Comparison of ENCODE assay signal across 9 mouse cellular contexts in the genomic region with DNA sequence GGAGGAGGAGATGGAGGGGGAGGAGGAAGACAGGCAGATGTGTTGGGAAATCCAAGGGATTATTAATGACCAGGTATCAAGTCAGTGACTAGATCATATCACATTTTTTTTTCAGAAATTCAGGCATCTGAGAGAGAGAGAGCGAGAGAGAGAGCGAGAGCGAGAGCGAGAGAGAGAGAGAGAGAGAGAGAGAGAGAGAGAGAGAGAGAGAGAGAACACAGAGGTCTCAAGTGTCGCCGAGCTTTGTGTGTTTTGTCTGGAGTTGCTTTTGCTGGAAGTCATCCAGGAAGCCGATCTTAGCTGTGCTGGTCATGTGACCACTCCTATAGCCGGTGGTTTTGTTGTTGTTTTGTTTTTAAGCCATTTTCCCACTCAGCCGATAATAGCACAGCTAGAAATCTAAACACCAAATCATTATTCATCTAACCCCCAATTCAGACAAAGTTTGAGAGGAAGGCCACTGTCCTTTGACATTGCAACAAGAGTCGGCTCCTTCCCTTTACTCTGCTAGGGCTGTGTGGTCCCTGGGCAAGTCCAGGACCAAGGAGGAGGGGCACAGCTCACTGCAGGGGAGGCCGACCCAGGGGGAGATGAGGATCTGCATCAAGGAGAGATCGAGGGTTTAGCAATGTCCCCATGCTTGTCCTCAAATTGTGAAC.
DNase-seq lines count a peak whose midpoint lies in the region; ATAC-seq and TF ChIP-seq lines count a peak whose summit lies in the region.
"Had no signal": no experiment of that assay in that cellular context is flagged by ENCODE, and none has a peak within 500 bp of the region (broad histone marks: within the 10 kb centered on the region; RNA-seq: fewer than 3 reads in every experiment).

No protein-coding gene starts in this region.

- peak overlapping the region; percentile 64 for H3K4me2 ChIP-seq in heart, embryonic 13.5 days
- peak overlapping the region; percentile 30; the same call in 1 of the 2 replicates for H3K4me2 ChIP-seq in limb, embryonic 14.5 days (replicated peaks; ENCODE audit: low read depth, low read length, severe bottlenecking)
- peak overlapping the region; percentile 7; the same call in 1 of the 2 replicates for H3K4me2 ChIP-seq in neural tube, embryonic 14.5 days (ENCODE audit: low read depth, low read length)

- WGBS in heart, embryonic 13.5 days = 10% methylated on average over 9 of the region's 12 CpGs
- WGBS in limb, embryonic 14.5 days = 21% methylated on average over 12 of the region's 12 CpGs
- WGBS in neural tube, embryonic 14.5 days = 6% methylated on average over 8 of the region's 12 CpGs

- DNase-seq in cerebellum, postnatal 10 days = peak; percentile 47 to 60
- no peak for DNase-seq in cerebellum, postnatal 4 days (ENCODE audit: low spot score in 2 of 2)
- DNase-seq in CD4-positive helper T cell, adult 2 months (ENCODE audit: low read depth, low spot score) = peak; percentile 43
- DNase-seq in limb, embryonic 14.5 days (ENCODE audit: low spot score) = peak; percentile 79
- no peak for DNase-seq in right cerebral cortex, adult 2 months (ENCODE audit: low spot score in 2 of 2)
- no peak for DNase-seq in adrenal gland, adult 2 months

- H3K36me3 ChIP-seq in heart, embryonic 13.5 days = no peaks in the 10 kb centered on the region
- H3K36me3 ChIP-seq in limb, embryonic 14.5 days (ENCODE audit: control insufficient read depth, insufficient read depth, low read length) = no peaks in the 10 kb centered on the region
- no peaks in the 10 kb centered on the region for H3K36me3 ChIP-seq in neural tube, embryonic 14.5 days (ENCODE audit: control insufficient read depth, insufficient read depth, low read length)

- peak overlapping the region; percentile 78 for H3K9ac ChIP-seq in heart, embryonic 13.5 days
- 0 out of 2 replicates have a peak overlapping the region, but pooled peaks have one; percentile 1 for H3K9ac ChIP-seq in limb, embryonic 14.5 days (ENCODE audit: low read depth, low read length, severe bottlenecking)
- H3K9ac ChIP-seq in neural tube, embryonic 14.5 days (replicated peaks; ENCODE audit: low read depth, low read length) = peak overlapping the region; percentile 34; the same call in 1 of the 2 replicates

- no peaks in the 10 kb centered on the region for H3K27me3 ChIP-seq in heart, embryonic 13.5 days (replicated peaks)
- H3K27me3 ChIP-seq in limb, embryonic 14.5 days (ENCODE audit: control insufficient read depth, insufficient read depth, low read length) = no peaks in the 10 kb centered on the region
- H3K27me3 ChIP-seq in neural tube, embryonic 14.5 days (ENCODE audit: control insufficient read depth, insufficient read depth, low read length) = no peaks in the 10 kb centered on the region
- H3K27me3 ChIP-seq: CH12.LX had no signal

- no peak for TF ChIP-seq POLR2A in limb, embryonic 14.5 days (IDR thresholded peaks at IDR 0.05; ENCODE audit: borderline replicate concordance, extremely low read depth, insufficient read depth, insufficient read length)

- no peak for ATAC-seq in heart, embryonic 13.5 days (ENCODE audit: extremely low read depth, insufficient number of reproducible peaks, low FRiP score, low TSS enrichment)
- no peak for ATAC-seq in limb, embryonic 14.5 days (ENCODE audit: low FRiP score, low read depth)
- peak; percentile 30; the same call in 1 of the 2 replicates for ATAC-seq in neural tube, embryonic 14.5 days (ENCODE audit: low read depth)

- peaks cover 71% of the 10 kb centered on the region for H3K4me1 ChIP-seq in heart, embryonic 13.5 days
- H3K4me1 ChIP-seq in limb, embryonic 14.5 days (ENCODE audit: control insufficient read depth, insufficient read depth, low read length) = peaks cover 67% of the 10 kb centered on the region
- peaks cover 61% of the 10 kb centered on the region for H3K4me1 ChIP-seq in neural tube, embryonic 14.5 days (ENCODE audit: control insufficient read depth, insufficient read depth, low read length)

- peak overlapping the region; percentile 94 for H3K27ac ChIP-seq in heart, embryonic 13.5 days (replicated peaks)
- peak overlapping the region; percentile 71 for H3K27ac ChIP-seq in limb, embryonic 14.5 days (replicated peaks; ENCODE audit: low read depth, low read length)
- peak overlapping the region; percentile 95 for H3K27ac ChIP-seq in neural tube, embryonic 14.5 days (ENCODE audit: low read depth, low read length)

- peak overlapping the region; percentile 25 for H3K4me3 ChIP-seq in heart, embryonic 13.5 days
- no peak overlapping the region for H3K4me3 ChIP-seq in limb, embryonic 14.5 days (replicated peaks; ENCODE audit: low read length)
- H3K4me3 ChIP-seq in neural tube, embryonic 14.5 days (ENCODE audit: low read depth, low read length) = no peak overlapping the region

- no peaks in the 10 kb centered on the region for H3K9me3 ChIP-seq in heart, embryonic 13.5 days
- no peaks in the 10 kb centered on the region for H3K9me3 ChIP-seq in limb, embryonic 14.5 days (ENCODE audit: control insufficient read depth, low read length)
- H3K9me3 ChIP-seq in neural tube, embryonic 14.5 days (ENCODE audit: control insufficient read depth, low read length) = no peaks in the 10 kb centered on the region

Comparison
In these comparisons a context has a peak if more than half of its experiments do, and no peak if none do; other contexts are left out.
1. DNase-seq: peak in cerebellum, postnatal 10 days (2 of 2), CD4-positive helper T cell, adult 2 months (single experiment) and limb, embryonic 14.5 days (single experiment); none in cerebellum, postnatal 4 days (0 of 2), right cerebral cortex, adult 2 months (0 of 2) and adrenal gland, adult 2 months (single experiment).
2. H3K4me2 ChIP-seq: peak in every context shown above with its lines; median percentile 64 in heart, embryonic 13.5 days; 30 in limb, embryonic 14.5 days; 7 in neural tube, embryonic 14.5 days.
3. H3K9ac ChIP-seq: peak in every context shown above with its lines; median percentile 78 in heart, embryonic 13.5 days; 34 in neural tube, embryonic 14.5 days; 1 in limb, embryonic 14.5 days.
4. Peak in every context shown above with its lines, with median percentiles within 50 percentile points of each other: H3K27ac ChIP-seq.